Mouse (Mus musculus): ENCODE results near the gene Slit3.

- TF ChIP-seq POLR2A (IDR thresholded peaks at IDR 0.05; ENCODE audit: low read depth, low read length) (no peak), CTCF (IDR thresholded peaks at IDR 0.05; ENCODE audit: extremely low read depth, insufficient read length, insufficient replicate concordance, low read depth, low read length) (no peak)
Observed at GRCm38 (mm10) chr11:35364469-35364868, 243.4 kb downstream of the Slit3 start.
